Mouse (Mus musculus): ENCODE measurements around the gene Tollip.

- TF ChIP-seq CTCF (conservative IDR thresholded peaks at IDR 0.05; ENCODE audit: low read length) (no peak), NANOG (IDR thresholded peaks at IDR 0.05; ENCODE audit: borderline replicate concordance, low read length) (no peak)
Measured at GRCm38 (mm10) chr7:141958211-141958610, 39.9 kb upstream of the Tollip start.
